In genomic region chr11:26817316-26817715, GRCm38 (mm10) we compare ENCODE assay signal across 21 mouse cellular contexts.
DNase-seq lines count a peak whose midpoint lies in the region; ATAC-seq lines count a peak whose summit lies in the region.
"Had no signal": no experiment of that assay in that cellular context is flagged by ENCODE, and none has a peak within 500 bp of the region (broad histone marks: within the 10 kb centered on the region; RNA-seq: fewer than 3 reads in every experiment).

No protein-coding gene starts in this region.

- DNase-seq in embryonic facial prominence, embryonic 14.5 days (ENCODE audit: low spot score): peak; percentile 17
- DNase-seq in embryonic facial prominence, embryonic 10.5 days (ENCODE audit: low spot score): no peak
- DNase-seq in retina, embryonic 14.5 days (ENCODE audit: low spot score): peak; percentile 84
- peak; percentile 86 for DNase-seq in retina, postnatal 1 day
- DNase-seq in kidney, adult 9 months: no peak
- DNase-seq in layer of hippocampus, adult 9-10 months (ENCODE audit: low spot score): no peak
- DNase-seq: adrenal gland, adult 2 months; adrenal gland, adult 8-10 months; adrenal gland, postnatal 10 days; adrenal gland, postnatal 14 days; adrenal gland, postnatal 25 days; adrenal gland, postnatal 36 days; B cell, adult 2 months; cerebellum, adult 11 months; cerebellum, adult 11-12 months; cerebellum, adult 18-20 months had no signal

- H3K9ac ChIP-seq in embryonic facial prominence, embryonic 14.5 days (ENCODE audit: low read depth, low read length): no peak overlapping the region

- no peak overlapping the region for H3K4me3 ChIP-seq in embryonic facial prominence, embryonic 14.5 days (ENCODE audit: low read depth, low read length)
- H3K4me3 ChIP-seq in embryonic facial prominence, embryonic 10.5 days: no peak overlapping the region

- no peak for ATAC-seq in embryonic facial prominence, embryonic 14.5 days (ENCODE audit: low read depth)
- ATAC-seq: activated CD4-positive, CD25-positive, alpha-beta regulatory T cell, adult 4 months; CD4-positive, CD25-positive, alpha-beta regulatory T cell, adult 4 months; Patski had no signal

- no peaks in the 10 kb centered on the region for H3K36me3 ChIP-seq in embryonic facial prominence, embryonic 14.5 days (ENCODE audit: control insufficient read depth, insufficient read depth, low read length)
- H3K36me3 ChIP-seq in embryonic facial prominence, embryonic 10.5 days (replicated peaks): no peaks in the 10 kb centered on the region
- H3K36me3 ChIP-seq: G1E had no signal

- no peak overlapping the region for H3K4me2 ChIP-seq in embryonic facial prominence, embryonic 14.5 days (ENCODE audit: low read depth, low read length)

- H3K4me1 ChIP-seq in embryonic facial prominence, embryonic 14.5 days (ENCODE audit: control insufficient read depth, insufficient read depth, low read length): no peaks in the 10 kb centered on the region
- no peaks in the 10 kb centered on the region for H3K4me1 ChIP-seq in embryonic facial prominence, embryonic 10.5 days

- H3K9me3 ChIP-seq in embryonic facial prominence, embryonic 14.5 days (ENCODE audit: control insufficient read depth, low read length): no peaks in the 10 kb centered on the region
- H3K9me3 ChIP-seq in embryonic facial prominence, embryonic 10.5 days: no peaks in the 10 kb centered on the region
- H3K9me3 ChIP-seq: G1E had no signal

- no peaks in the 10 kb centered on the region for H3K27me3 ChIP-seq in embryonic facial prominence, embryonic 14.5 days (replicated peaks; ENCODE audit: control insufficient read depth, insufficient read depth, low read length)
- no peaks in the 10 kb centered on the region for H3K27me3 ChIP-seq in embryonic facial prominence, embryonic 10.5 days (replicated peaks; ENCODE audit: low read depth, poor library complexity, severe bottlenecking)
- H3K27me3 ChIP-seq: CH12.LX had no signal

- no peak overlapping the region for H3K27ac ChIP-seq in embryonic facial prominence, embryonic 14.5 days (replicated peaks; ENCODE audit: low read depth, low read length)
- no peak overlapping the region for H3K27ac ChIP-seq in embryonic facial prominence, embryonic 10.5 days (replicated peaks)

Comparison
In these comparisons a context has a peak if more than half of its experiments do, and no peak if none do; other contexts are left out.
1. DNase-seq: peak in embryonic facial prominence, embryonic 14.5 days (single experiment), retina, embryonic 14.5 days (single experiment) and retina, postnatal 1 day (single experiment); none in embryonic facial prominence, embryonic 10.5 days (single experiment), kidney, adult 9 months (single experiment) and layer of hippocampus, adult 9-10 months (single experiment).